Mouse (Mus musculus): ENCODE data around the gene Scamp1. TPM values are rescaled to one million over a fixed set of nuclear protein-coding genes. Genes with fewer than 3 reads are reported as not detected.

The Scamp1 gene
- polyA plus RNA-seq, 1 experiment from 2014 or later, result 165 TPM

DNA sequence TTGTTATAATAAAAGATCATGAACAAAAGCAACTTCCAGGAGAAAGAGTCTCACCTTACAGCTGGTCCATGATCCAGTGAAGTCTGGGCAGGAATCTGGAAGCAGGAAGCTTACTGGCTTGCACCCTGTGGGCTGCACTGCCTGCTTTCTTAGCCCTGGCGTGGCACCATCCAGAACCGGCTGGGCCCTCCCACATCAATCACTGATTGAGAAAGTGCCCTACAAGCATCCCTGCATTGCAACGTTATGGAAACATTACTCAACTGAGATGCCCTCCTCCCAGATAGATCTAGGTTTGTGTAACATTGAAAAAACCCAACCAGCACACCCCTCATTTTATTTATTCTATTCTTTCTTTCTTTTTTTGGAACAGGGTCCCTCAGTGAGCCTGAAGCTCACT is 9.2 kb upstream of the Scamp1 start:
- H3K36me3 ChIP-seq (ENCODE audit: control insufficient read depth, insufficient read depth, low read length), result no peaks in the 10 kb centered on the region
- H3K27ac ChIP-seq (replicated peaks; ENCODE audit: low read depth, low read length), result no peak overlapping the region
- H3K27me3 ChIP-seq (ENCODE audit: control insufficient read depth, insufficient read depth, low read length), result no peaks in the 10 kb centered on the region
- 64% methylated on average over 3 of the region's 3 CpGs for WGBS
- no peaks in the 10 kb centered on the region for H3K9me3 ChIP-seq (ENCODE audit: control insufficient read depth, low read length)
- ATAC-seq (ENCODE audit: low FRiP score, low TSS enrichment), result no peak
- H3K4me3 ChIP-seq (replicated peaks; ENCODE audit: low read depth, low read length), result no peak overlapping the region
- no peaks in the 10 kb centered on the region for H3K4me1 ChIP-seq (ENCODE audit: control insufficient read depth, insufficient read depth, low read length)
- no peak overlapping the region for H3K9ac ChIP-seq (replicated peaks; ENCODE audit: low read length)
- no peak for DNase-seq
- H3K4me2 ChIP-seq (ENCODE audit: low read length), result no peak overlapping the region

DNA sequence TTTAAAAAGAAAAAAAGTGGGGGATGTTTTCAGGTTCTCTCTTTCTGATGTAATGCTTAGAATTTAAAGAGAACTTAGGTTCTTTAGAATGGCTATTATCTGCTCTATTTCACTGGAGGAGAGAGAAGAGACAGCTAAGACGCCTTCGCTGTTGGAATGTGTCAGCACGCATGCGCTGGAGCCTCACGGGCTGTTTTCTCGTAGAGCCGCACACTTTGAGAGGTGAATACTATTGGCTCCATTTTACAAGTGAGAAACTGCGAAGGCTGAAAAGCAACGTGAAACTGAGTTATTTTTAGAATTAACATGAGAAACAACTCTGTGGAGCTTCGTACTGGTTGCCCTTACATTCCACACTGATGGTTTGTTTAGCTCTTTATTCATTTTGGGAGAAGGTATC is 8.3 kb upstream of the Scamp1 start:
- H3K27me3 ChIP-seq (ENCODE audit: control insufficient read depth, insufficient read depth, low read length), result no peaks in the 10 kb centered on the region
- no peak overlapping the region for H3K9ac ChIP-seq (replicated peaks; ENCODE audit: low read length)
- DNase-seq (no peak), ATAC-seq (ENCODE audit: low FRiP score, low TSS enrichment) (no peak)
- H3K4me3 ChIP-seq (replicated peaks; ENCODE audit: low read depth, low read length), result no peak overlapping the region
- H3K36me3 ChIP-seq (ENCODE audit: control insufficient read depth, insufficient read depth, low read length), result no peaks in the 10 kb centered on the region
- H3K27ac ChIP-seq (replicated peaks; ENCODE audit: low read depth, low read length), result no peak overlapping the region
- H3K9me3 ChIP-seq (ENCODE audit: control insufficient read depth, low read length), result no peaks in the 10 kb centered on the region
- no peaks in the 10 kb centered on the region for H3K4me1 ChIP-seq (ENCODE audit: control insufficient read depth, insufficient read depth, low read length)
- H3K4me2 ChIP-seq (ENCODE audit: low read length), result no peak overlapping the region
- 83% methylated on average over 10 of the region's 10 CpGs for WGBS

DNA sequence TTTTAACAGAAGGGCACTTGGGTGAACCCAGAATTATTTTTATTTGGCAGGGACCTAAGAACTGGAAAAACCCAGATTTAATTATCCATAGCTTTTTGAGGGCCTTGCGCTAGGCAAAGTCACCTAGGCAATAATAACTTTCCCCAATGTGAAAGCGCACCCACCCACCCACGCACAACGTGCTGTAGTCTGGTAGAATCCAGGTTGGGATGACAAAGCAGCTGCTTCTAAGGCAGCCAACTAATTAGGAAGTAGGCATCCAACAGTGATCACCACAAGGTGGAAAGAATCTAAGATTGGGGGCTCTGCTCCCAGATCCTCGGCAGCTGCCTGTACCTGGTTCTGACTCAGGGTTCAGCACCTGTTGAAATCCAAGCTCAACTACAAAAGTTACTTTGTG is 538 bp upstream of the Scamp1 start:
- DNase-seq, result no peak
- H3K4me3 ChIP-seq (replicated peaks; ENCODE audit: low read depth, low read length), result 0 out of 2 replicates have a peak overlapping the region, but pooled peaks have one; percentile 74
- H3K27me3 ChIP-seq (ENCODE audit: control insufficient read depth, insufficient read depth, low read length), result no peaks in the 10 kb centered on the region
- H3K4me2 ChIP-seq (ENCODE audit: low read length), result peak overlapping the region; percentile 78
- no peak overlapping the region for H3K9ac ChIP-seq (replicated peaks; ENCODE audit: low read length)
- H3K9me3 ChIP-seq (ENCODE audit: control insufficient read depth, low read length), result no peaks in the 10 kb centered on the region
- H3K36me3 ChIP-seq (ENCODE audit: control insufficient read depth, insufficient read depth, low read length), result no peaks in the 10 kb centered on the region
- H3K4me1 ChIP-seq (ENCODE audit: control insufficient read depth, insufficient read depth, low read length), result peaks cover 7% of the 10 kb centered on the region
- no peak overlapping the region for H3K27ac ChIP-seq (replicated peaks; ENCODE audit: low read depth, low read length)
- WGBS, result 55% methylated on average over 5 of the region's 5 CpGs
- no peak for ATAC-seq (ENCODE audit: low FRiP score, low TSS enrichment)

DNA sequence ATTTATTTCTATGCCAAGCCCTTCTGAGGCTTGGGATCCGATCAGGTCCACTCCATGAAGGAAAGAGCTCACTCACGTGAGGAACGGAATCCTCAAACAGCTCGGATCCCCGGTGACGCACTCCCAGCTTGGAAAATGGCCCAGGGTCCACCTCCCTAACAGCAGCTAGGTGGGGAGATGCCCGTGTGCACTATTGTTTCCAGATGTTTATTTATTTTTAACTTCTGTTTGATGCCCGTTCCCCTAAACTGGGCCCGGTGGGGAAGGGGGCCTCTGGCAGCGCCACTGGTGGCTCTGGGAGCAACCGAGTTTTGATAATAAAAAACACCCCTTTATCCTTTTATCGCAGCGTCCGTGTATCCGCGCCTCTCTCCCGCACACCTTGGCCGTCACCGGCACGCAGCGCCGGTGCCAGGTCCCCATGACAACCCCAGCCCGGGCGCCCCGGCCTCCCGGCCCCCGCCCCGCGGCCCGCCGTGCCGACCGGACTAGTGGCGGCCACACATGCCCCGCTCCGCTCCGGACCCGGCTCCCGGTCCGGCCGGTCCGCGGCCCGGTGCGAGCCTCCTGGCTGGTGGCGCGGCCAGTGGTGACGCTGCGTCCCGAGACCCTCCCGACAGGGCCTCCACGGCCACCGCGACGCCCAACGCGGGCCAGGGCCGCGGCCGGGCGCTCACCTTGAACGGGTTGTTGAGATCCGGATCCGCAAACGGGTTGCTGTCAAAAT is 951 bp downstream of the Scamp1 start:
- ATAC-seq (ENCODE audit: low FRiP score, low TSS enrichment) (peak; percentile 83; the same call in 1 of the 2 replicates), DNase-seq (peak; percentile 70)
- Histone ChIP-seq H3K4me3 (replicated peaks; ENCODE audit: low read depth, low read length) (peak overlapping the region; percentile 74), H3K9me3 (ENCODE audit: control insufficient read depth, low read length) (no peaks in the 10 kb centered on the region), H3K36me3 (ENCODE audit: control insufficient read depth, insufficient read depth, low read length) (no peaks in the 10 kb centered on the region), H3K27ac (replicated peaks; ENCODE audit: low read depth, low read length) (peak overlapping the region; percentile 89), H3K9ac (replicated peaks; ENCODE audit: low read length) (peak overlapping the region; percentile 86), H3K4me1 (ENCODE audit: control insufficient read depth, insufficient read depth, low read length) (peaks cover 7% of the 10 kb centered on the region), H3K4me2 (ENCODE audit: low read length) (peak overlapping the region; percentile 78), H3K27me3 (ENCODE audit: control insufficient read depth, insufficient read depth, low read length) (no peaks in the 10 kb centered on the region)
- under 1% methylated on average over 62 of the region's 65 CpGs for WGBS

DNA sequence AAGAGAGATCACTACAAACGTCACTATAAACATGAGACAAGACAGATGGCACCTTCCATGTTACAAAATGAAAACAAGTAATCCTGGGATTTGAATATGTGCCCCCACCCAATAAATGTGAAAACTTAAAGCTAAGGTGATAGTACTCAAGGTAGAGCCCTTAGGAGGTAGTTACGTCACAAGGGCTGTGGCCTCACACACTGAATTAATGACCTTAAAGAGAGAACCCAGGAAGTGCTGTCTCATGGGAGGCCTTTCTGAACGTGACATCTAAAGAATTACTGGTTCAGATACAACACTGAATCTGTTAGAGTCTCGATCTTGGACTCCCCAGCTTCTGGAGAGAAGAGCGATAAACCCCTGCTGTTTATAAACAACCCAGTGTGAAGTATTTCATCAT is 6.2 kb downstream of the Scamp1 start:
- no peaks in the 10 kb centered on the region for H3K27me3 ChIP-seq (ENCODE audit: control insufficient read depth, insufficient read depth, low read length)
- no peak overlapping the region for H3K4me3 ChIP-seq (replicated peaks; ENCODE audit: low read depth, low read length)
- DNase-seq (no peak), ATAC-seq (ENCODE audit: low FRiP score, low TSS enrichment) (no peak)
- H3K36me3 ChIP-seq (ENCODE audit: control insufficient read depth, insufficient read depth, low read length), result no peaks in the 10 kb centered on the region
- no peak overlapping the region for H3K4me2 ChIP-seq (ENCODE audit: low read length)
- H3K9me3 ChIP-seq (ENCODE audit: control insufficient read depth, low read length), result no peaks in the 10 kb centered on the region
- H3K9ac ChIP-seq (replicated peaks; ENCODE audit: low read length), result no peak overlapping the region
- WGBS, result 70% methylated on average over 5 of the region's 5 CpGs
- peaks cover 7% of the 10 kb centered on the region for H3K4me1 ChIP-seq (ENCODE audit: control insufficient read depth, insufficient read depth, low read length)
- no peak overlapping the region for H3K27ac ChIP-seq (replicated peaks; ENCODE audit: low read depth, low read length)

DNA sequence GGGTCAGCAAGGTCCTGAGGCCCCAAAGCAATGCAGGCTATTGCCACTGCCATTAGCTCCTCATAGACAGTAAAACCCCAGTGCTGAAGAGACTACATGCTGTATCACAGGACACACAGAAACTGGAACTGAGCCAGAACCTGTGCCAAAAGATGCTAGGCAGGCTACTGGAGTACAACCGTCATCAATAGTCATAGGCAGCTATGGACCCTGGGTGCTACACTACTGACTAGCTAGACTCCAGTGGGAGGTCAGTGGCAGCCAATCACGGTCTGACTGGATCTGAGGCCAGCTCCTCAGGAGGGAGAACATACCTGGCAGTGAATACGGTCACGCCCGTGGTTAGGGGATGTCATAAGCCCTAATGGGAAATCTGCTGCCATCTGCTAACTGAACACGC is 14.4 kb downstream of the Scamp1 start:
- Histone ChIP-seq H3K4me2 (ENCODE audit: low read length) (no peak overlapping the region), H3K9me3 (ENCODE audit: control insufficient read depth, low read length) (no peaks in the 10 kb centered on the region), H3K27ac (replicated peaks; ENCODE audit: low read depth, low read length) (no peak overlapping the region), H3K36me3 (ENCODE audit: control insufficient read depth, insufficient read depth, low read length) (no peaks in the 10 kb centered on the region), H3K27me3 (ENCODE audit: control insufficient read depth, insufficient read depth, low read length) (no peaks in the 10 kb centered on the region), H3K4me1 (ENCODE audit: control insufficient read depth, insufficient read depth, low read length) (no peaks in the 10 kb centered on the region), H3K4me3 (replicated peaks; ENCODE audit: low read depth, low read length) (no peak overlapping the region), H3K9ac (replicated peaks; ENCODE audit: low read length) (no peak overlapping the region)
- 92% methylated on average over 6 of the region's 6 CpGs for WGBS
- ATAC-seq (ENCODE audit: low FRiP score, low TSS enrichment) (no peak), DNase-seq (no peak)

DNA sequence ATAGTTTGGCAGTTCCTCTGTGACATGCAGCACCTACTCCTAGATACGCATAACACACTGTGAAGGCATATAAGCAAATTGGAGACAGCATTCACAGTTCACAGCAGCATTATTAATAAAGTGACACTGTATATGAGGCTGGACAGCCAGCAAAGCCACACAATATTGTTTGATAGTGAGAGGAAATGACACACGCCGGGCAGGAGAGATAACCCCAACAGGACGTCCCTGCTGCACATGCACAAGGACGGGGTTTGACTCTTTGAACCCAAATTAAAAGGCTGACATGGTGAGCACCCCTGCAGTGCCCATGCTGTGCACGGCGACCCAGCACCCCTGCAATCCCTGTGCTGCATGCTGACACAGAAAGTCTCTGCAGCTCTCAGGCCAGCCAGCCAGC is 17.5 kb downstream of the Scamp1 start:
- WGBS, result 40% methylated on average over 7 of the region's 7 CpGs
- ATAC-seq (ENCODE audit: low FRiP score, low TSS enrichment), result no peak
- no peaks in the 10 kb centered on the region for H3K36me3 ChIP-seq (ENCODE audit: control insufficient read depth, insufficient read depth, low read length)
- no peaks in the 10 kb centered on the region for H3K27me3 ChIP-seq (ENCODE audit: control insufficient read depth, insufficient read depth, low read length)
- H3K4me3 ChIP-seq (replicated peaks; ENCODE audit: low read depth, low read length), result no peak overlapping the region
- no peaks in the 10 kb centered on the region for H3K4me1 ChIP-seq (ENCODE audit: control insufficient read depth, insufficient read depth, low read length)
- H3K9ac ChIP-seq (replicated peaks; ENCODE audit: low read length), result no peak overlapping the region
- H3K27ac ChIP-seq (replicated peaks; ENCODE audit: low read depth, low read length), result no peak overlapping the region
- no peak overlapping the region for H3K4me2 ChIP-seq (ENCODE audit: low read length)
- no peak for DNase-seq
- H3K9me3 ChIP-seq (ENCODE audit: control insufficient read depth, low read length), result no peaks in the 10 kb centered on the region

DNA sequence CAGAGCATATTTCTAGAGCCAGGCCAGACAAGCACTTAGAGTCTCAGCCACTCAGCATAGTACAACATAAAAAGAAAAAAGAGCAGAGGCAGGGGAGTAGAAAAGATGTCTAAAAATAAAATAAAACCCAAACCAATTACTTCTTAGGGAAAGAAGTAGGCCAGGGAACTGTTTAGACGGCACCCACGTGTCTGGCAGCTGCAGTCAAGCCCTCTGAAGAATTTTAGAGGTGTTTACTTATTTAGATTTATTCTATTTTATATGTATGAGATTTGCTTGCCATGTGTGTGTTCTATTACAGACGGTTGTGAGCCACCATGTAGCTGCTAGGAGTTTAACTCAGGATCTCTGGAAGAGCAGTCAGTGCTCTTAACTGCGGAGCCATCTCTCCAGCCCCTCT is 18.5 kb downstream of the Scamp1 start:
- no peak overlapping the region for H3K27ac ChIP-seq (replicated peaks; ENCODE audit: low read depth, low read length)
- H3K9ac ChIP-seq (replicated peaks; ENCODE audit: low read length), result no peak overlapping the region
- no peak for ATAC-seq (ENCODE audit: low FRiP score, low TSS enrichment)
- 65% methylated on average over 4 of the region's 4 CpGs for WGBS
- H3K4me2 ChIP-seq (ENCODE audit: low read length), result no peak overlapping the region
- no peaks in the 10 kb centered on the region for H3K36me3 ChIP-seq (ENCODE audit: control insufficient read depth, insufficient read depth, low read length)
- no peak for DNase-seq
- no peaks in the 10 kb centered on the region for H3K4me1 ChIP-seq (ENCODE audit: control insufficient read depth, insufficient read depth, low read length)
- no peak overlapping the region for H3K4me3 ChIP-seq (replicated peaks; ENCODE audit: low read depth, low read length)
- H3K9me3 ChIP-seq (ENCODE audit: control insufficient read depth, low read length), result no peaks in the 10 kb centered on the region
- no peaks in the 10 kb centered on the region for H3K27me3 ChIP-seq (ENCODE audit: control insufficient read depth, insufficient read depth, low read length)

DNA sequence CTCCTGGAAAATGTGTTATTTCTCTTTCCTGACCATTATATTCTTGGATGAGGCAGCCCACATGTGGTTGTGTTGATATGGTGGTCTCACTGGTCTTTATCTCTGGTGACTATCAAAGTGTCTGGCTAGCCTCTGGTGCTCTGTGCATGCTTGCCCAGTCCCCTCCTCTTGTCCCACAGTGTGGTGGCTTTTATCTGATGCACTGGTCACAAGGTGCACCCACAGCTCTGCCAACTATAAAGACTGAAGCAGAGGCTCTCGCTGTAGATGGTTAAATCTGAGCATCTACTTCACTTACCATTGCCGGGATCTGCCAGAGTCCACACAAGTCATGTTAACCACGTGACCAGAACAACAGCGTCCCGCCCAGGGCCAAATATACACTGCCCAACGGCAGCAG is 19.1 kb downstream of the Scamp1 start:
- WGBS, result 93% methylated on average over 6 of the region's 6 CpGs

More for the DNA sequence above, 19.1 kb downstream of the Scamp1 start:
- no peaks in the 10 kb centered on the region for H3K9me3 ChIP-seq (ENCODE audit: control insufficient read depth, low read length)
- no peaks in the 10 kb centered on the region for H3K36me3 ChIP-seq (ENCODE audit: control insufficient read depth, insufficient read depth, low read length)
- H3K4me1 ChIP-seq (ENCODE audit: control insufficient read depth, insufficient read depth, low read length), result no peaks in the 10 kb centered on the region
- DNase-seq, result no peak
- H3K4me2 ChIP-seq (ENCODE audit: low read length), result no peak overlapping the region
- no peak for ATAC-seq (ENCODE audit: low FRiP score, low TSS enrichment)
- H3K27ac ChIP-seq (replicated peaks; ENCODE audit: low read depth, low read length), result no peak overlapping the region
- H3K4me3 ChIP-seq (replicated peaks; ENCODE audit: low read depth, low read length), result no peak overlapping the region
- H3K9ac ChIP-seq (replicated peaks; ENCODE audit: low read length), result no peak overlapping the region
- H3K27me3 ChIP-seq (ENCODE audit: control insufficient read depth, insufficient read depth, low read length), result no peaks in the 10 kb centered on the region
